Mouse (Mus musculus) thymus, adult 2 months (tissue): ENCODE measurements around the gene Kcnd2.

Experiments
- CTCF ChIP-seq: fragments of 200-500 bp; IDR thresholded peaks from 2 replicates; pipeline ENCODE4 v1.5.1; 2012; ENCODE audit warnings: mild to moderate bottlenecking, control low read depth, low read length, moderate library complexity, borderline replicate concordance; ENCODE audit not compliant: control insufficient read depth, poor library complexity, insufficient read depth; ENCODE audit errors: extremely low read depth
- POLR2A ChIP-seq: fragments of 200-500 bp; IDR thresholded peaks from 2 replicates; pipeline ENCODE4 v1.6.1; 2012; ENCODE audit warnings: mild to moderate bottlenecking, low read length, control low read depth, moderate library complexity; ENCODE audit not compliant: control insufficient read depth, poor library complexity, insufficient read depth; ENCODE audit errors: extremely low read depth

DNA sequence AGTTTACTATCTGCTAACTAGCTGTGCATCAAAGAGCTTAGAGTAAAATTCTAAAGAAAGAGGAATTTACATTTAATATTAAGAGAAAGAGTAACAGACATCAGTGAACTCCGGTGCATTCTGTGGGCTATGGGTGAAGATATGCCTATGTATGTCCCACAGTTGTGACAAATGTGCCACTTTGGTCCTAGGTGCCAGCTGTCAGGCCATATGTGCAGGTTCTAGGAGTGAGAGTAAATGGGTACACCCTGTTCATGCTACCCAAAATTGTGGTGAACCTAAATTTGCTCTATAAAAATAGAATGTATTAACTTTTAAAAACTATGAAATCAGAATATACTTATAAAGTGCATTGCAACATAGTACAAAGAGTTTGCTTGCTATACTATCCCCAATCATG lies 215.8 kb downstream of the Kcnd2 start:
- TF ChIP-seq POLR2A (no peak), CTCF (no peak)
